Mouse (Mus musculus) heart, postnatal 25 days (tissue): Measurements from ENCODE around the gene Gas2. TPM values are rescaled to one million over a fixed set of nuclear protein-coding genes. Genes with fewer than 3 reads are reported as not detected.

Source experiments
- DNase-seq: peaks from one replicate; pipeline ENCODE4 v3.0.0; 2022; ENCODE audit warnings: low spot score
- intact Hi-C: fragments of 180-260 bp; cut with DNase I; formaldehyde crosslinking; loops from one replicate; pipeline ENCODE4 v1.15.1; 2025
- total RNA-seq, 2 experiments: library from RNA; stranded (reverse); gene quantifications; 2 replicates each; pipeline ENCODE4 v1.2.3; 2021

The Gas2 gene
- 1 to 10 TPM; 6.4 to 7.5 TPM for total RNA-seq

GRCm38 (mm10) chr7:51861250-51862096 lies at the start of gene Gas2:
Gene Gas2 (plus strand): TSS chr7:51862015.
- intact Hi-C loops, result loop anchor here (10.0 kb wide), 1 partner anchor 113 kb away; no protein-coding TSS in a partner anchor
- peak; percentile 81 for DNase-seq

- DNase-seq, result no peak
- intact Hi-C loops, result no loop called here
Measured at GRCm38 (mm10) chr7:51815473-51816282, 46.1 kb upstream of the Gas2 start.

- no peak for DNase-seq
- intact Hi-C loops, result no loop called here
Measured at GRCm38 (mm10) chr7:51816283-51816839, 45.5 kb upstream of the Gas2 start.

DNA sequence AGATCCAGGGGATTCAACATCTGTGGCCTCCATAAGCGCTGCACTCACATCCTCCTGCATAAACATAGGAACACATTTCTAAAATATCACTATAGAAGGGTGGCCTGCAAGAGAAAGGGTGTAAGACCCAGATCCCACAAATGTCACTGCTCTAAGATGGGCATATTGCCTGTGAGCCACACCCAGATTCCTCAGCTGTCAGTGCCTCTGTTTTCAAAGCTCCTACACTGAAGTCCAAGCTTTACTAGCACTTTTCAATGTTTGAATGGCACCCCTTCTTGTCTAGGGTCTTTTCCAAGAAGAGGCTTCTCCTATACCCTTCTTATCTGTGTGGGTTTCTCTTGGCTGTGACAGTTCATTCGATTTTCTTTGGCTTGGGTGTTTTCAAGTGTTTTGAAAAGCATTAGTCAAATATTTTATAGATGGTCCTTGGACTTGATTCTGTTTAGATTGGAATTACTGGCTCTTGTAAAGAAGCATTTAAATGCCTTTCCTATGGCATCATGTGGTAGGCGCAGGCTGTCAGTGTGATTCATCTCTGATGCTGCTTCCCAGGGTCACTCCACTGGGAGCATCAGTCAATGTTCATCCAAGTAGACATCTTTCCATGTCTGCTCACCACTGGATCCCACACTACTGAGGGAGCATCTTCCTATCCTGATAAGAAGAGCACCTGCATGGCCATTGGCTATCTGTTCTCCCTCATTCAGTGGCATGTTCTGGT lies 43.4 kb upstream of the Gas2 start:
- no peak for DNase-seq
- intact Hi-C loops, result no loop called here

GRCm38 (mm10) chr7:51819891-51820290 lies 41.9 kb upstream of the Gas2 start:
- DNase-seq, result no peak

DNA sequence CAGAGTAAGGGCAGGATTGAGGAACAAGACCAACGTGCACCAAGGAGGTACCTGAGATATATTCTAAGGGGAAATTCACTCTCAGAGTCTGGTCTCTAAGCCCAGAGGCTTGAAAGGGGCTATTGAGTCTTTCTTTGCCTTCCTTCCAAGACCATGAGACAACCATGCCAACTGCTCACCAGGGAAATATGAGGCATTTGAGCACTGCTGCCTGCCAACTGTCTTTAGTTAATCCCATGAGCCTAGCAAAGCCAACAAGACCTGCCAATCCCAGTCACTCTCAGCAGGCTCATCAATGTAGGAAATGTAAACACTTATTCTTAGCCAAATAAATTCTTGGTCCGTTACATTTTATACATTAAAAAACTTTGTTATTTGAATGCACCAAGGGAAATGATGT lies 40.3 kb upstream of the Gas2 start:
- no peak for DNase-seq
- intact Hi-C loops, result no loop called here

More at GRCm38 (mm10) chr7:51819891-51820290, 41.9 kb upstream of the Gas2 start:
- intact Hi-C loops, result no loop called here

- no peak for DNase-seq
- intact Hi-C loops, result no loop called here
Measured at GRCm38 (mm10) chr7:51823562-51824338, 38.1 kb upstream of the Gas2 start.

GRCm38 (mm10) chr7:51831917-51832316 lies 29.9 kb upstream of the Gas2 start:
- intact Hi-C loops, result loop anchor here (5.0 kb wide), 1 partner anchor 50 kb away; no protein-coding TSS in a partner anchor
- DNase-seq, result no peak

DNA sequence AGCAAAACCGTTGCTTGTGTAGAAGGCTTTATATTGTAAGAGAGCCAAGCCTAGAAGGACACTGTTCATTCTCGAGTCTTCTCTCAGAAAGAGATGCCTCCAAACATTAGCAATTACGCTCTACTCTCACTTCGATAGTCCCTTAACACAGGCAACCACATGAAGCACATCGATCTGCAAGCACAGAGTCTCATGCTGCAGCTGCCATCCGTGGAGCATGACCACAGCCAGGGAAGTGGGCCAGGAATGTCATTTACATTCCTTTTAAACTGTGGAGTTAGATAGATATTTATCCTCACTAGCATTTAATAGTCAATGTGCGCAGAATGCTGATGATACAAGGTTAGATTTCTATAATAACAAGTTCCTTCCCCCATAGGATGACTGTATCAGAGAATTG lies 21.3 kb upstream of the Gas2 start:
- intact Hi-C loops, result no loop called here

GRCm38 (mm10) chr7:51850877-51851276 lies 10.9 kb upstream of the Gas2 start:
- no peak for DNase-seq

More for the DNA sequence above, 21.3 kb upstream of the Gas2 start:
- no peak for DNase-seq

DNA sequence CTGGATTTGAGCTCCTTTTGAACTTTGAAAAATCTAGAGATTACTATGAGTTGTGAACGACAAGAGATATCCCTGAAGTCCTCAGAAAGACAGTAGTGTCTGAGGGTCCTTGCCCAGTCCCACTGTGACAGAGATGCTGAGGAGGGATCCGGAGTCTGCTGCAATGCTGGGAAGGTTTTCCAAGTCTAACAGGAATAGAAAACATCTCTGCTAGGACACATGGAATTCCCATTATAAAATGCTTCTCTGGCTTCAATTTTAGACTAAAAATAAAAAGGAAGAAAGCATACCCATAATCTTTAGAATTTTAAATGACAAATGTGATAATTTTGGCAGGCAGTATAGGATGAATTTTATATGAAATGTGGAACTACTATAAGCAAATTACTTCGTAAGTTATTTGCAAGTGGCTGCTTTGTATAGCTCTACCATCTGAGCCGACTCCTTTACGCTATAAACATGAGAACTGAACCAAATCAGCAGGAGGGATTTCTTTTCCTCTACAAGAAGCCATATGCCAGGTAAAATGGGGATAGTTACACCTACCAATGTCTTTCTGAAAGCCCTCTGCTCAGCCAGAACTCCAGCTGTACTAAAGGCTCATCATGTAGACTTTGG lies 9.8 kb upstream of the Gas2 start:
- intact Hi-C loops, result no loop called here
- DNase-seq, result no peak

More at GRCm38 (mm10) chr7:51850877-51851276, 10.9 kb upstream of the Gas2 start:
- intact Hi-C loops, result no loop called here

DNA sequence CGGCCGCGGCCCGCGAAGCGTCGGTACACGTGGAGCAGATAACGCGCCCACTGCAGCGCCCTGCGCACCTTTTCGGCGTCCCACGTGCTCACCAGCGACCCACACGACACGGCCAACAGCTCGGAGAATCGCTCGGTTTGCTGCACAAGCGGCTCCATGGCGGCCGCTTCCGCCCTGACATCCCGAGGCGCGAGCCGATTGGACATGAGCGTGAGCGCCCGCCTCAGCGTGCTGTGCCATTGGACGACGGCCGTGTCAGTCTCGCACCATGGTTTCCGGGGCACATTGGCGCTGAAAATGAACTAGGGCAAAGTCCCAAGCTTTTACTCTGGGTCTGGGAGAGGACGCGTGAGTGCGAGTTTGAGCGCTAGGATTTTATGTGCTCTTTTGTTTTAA lies 280 bp downstream of the Gas2 start, which contains the start of gene Fancf:
Gene Fancf (minus strand): TSS at position 171 of the 396 bp plus-strand sequence.
- intact Hi-C loops, result loop anchor here (10.0 kb wide), 1 partner anchor 113 kb away; no protein-coding TSS in a partner anchor

GRCm38 (mm10) chr7:51862842-51863241 lies 1.0 kb downstream of the Gas2 start:
- intact Hi-C loops, result loop anchor here (10.0 kb wide), 1 partner anchor 112 kb away; no protein-coding TSS in a partner anchor
- no peak for DNase-seq

More for the DNA sequence above, 280 bp downstream of the Gas2 start, which contains the start of gene Fancf:
- peak; percentile 96 for DNase-seq

DNA sequence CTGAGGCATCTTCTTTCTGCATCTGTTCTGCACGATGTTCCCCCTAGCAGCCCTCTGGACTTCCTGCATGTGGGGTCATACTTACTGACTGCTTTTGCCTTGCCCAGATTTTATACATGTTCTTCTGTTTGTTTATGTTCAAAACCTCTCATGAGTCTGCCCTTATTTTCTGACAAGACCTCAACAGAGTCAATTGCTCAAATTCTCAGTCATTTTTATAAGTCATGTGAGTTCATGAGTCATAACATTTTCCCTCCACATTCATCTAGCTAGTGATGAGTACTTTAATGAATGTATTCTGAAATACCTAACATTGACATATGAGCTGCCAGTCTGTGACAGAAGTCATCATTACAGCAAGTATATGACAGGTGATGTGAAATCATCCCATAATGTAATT lies 3.5 kb downstream of the Gas2 start:
- DNase-seq, result no peak
- intact Hi-C loops, result loop anchor here (10.0 kb wide), 1 partner anchor 109 kb away; no protein-coding TSS in a partner anchor

DNA sequence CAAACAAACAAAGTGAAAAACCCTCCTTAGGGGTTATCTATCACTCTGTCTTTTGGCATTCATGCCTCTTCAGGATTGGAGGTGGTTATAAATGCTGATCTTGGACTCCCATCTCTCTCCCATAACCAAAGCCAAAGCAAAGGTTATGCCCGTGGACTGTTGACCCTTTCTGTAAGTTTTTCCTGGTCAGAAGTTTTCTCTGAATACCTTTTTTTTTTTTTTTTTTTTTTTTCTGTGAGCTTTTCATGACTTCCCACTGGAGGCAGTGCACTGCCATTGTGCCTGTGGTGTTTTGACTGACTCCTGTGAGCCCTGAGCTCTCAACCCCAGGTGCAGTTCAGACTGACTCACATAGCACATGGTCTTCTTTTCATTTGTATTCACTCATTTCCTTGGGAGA lies 6.2 kb downstream of the Gas2 start:
- intact Hi-C loops, result loop anchor here (10.0 kb wide), 1 partner anchor 107 kb away; no protein-coding TSS in a partner anchor
- no peak for DNase-seq

- no peak for DNase-seq
- intact Hi-C loops, result no loop called here
Measured at GRCm38 (mm10) chr7:51872041-51872440, 10.2 kb downstream of the Gas2 start.

DNA sequence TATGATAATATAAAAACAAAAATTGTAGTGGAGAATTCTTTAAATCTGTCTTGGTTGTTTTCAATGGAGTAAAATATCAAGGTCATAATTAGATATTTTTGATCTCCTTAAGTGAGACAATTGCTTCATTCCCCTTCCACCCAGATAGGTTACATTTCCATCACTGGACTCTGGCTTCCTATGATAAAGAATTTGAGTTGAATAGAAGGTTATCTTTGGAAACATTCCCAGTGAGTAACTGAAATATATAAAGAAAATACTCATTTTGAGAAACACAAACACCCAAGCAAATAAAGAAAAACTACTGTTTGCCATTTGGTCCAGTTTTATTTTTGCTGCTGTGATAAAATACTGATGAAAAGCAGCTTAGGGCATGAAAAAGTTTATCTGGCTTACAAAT lies 10.8 kb downstream of the Gas2 start:
- intact Hi-C loops, result no loop called here
- DNase-seq, result no peak

DNA sequence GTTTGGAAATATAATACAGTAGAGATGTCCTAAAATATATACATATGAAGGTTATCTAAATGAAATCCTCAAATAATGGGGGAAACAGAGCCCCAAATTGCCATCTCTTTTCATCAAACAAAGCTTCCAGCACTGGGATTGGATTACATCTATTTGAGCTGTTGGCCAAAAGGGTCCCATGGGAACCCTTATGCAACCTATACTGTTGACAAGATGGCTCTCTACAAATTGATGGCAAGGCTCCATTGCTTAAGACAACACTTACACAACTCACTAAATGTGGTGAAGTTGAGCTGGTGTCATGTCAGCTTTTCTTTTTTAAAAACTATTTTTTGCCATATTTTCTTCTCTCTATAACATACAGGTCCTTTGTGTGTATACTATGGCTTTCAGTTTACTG lies 14.5 kb downstream of the Gas2 start:
- DNase-seq, result no peak
- intact Hi-C loops, result no loop called here
